Mouse (Mus musculus): ENCODE results near the gene Cib4.

Cib4 gene

GRCm38 (mm10) chr5:30568479-30568878, 22.8 kb upstream of the Cib4 start:
- no peak for DNase-seq

DNA sequence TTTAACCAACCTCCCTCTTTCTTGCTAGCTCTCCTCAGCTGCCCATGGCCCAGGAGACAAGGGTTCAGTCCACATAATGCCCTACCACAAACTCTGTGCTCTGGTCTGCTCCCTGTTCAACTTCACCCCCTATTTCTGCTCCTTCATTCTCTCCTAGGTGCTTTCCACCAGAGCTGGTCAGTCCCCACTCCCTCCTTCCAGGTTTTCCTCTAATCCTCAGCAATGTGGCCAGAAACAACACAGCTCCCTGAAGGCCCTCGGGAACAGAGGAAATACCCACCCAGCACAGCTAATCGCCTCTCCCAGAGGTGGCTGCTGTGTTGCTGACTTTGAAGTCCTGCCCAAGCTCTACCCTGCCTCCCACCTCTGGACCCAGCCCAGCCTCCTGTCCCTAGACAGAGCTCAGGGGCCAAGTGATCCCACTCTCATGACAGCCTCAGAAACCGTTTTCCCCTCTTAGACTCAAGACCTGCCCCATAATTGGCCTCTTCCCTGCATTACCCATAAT, 14.4 kb upstream of the Cib4 start:
- no peak for DNase-seq

- no peak for DNase-seq
Measured at GRCm38 (mm10) chr5:30559421-30559820, 13.8 kb upstream of the Cib4 start.

DNA sequence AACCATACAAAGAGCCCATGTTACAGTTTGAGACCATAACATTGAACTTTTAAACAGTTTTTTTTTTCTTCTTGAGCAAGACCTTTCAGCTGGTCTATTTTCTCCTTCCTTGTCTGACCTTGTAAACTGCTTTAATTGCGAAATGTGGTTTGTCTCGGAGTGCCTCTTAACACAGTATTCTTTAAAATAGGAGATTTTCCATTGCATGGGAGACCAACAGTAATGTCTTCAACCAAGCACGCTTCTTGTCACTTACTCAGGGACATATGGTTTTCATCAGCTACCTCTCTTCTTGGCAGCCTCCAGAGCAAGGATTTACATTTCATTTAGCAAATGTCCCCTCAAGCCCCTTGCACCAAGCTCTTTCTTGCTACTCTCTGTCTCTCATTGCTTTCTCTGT, 10.6 kb upstream of the Cib4 start:
- DNase-seq = no peak

DNA sequence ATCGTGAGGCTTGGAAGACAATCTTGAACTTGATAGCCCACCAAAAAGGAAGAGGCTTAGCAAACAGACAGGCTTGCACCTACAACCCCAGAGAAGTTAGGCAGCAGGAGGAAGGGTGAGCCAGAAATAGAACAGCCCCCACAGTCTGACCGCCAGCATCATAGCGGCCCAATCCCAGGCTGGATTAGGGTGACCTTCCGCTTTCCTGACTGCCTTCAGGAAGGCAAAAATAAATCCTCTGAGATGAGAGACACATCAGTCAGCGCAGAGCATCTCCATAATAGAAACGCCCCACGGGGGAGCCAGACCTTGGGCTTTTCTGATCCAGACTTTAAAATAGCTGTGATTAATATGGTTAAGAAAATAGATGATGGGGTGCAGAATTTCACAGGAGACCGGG, 9.3 kb upstream of the Cib4 start:
- no peak for DNase-seq

- no peak for DNase-seq
Measured at GRCm38 (mm10) chr5:30553936-30554335, 8.3 kb upstream of the Cib4 start.

DNA sequence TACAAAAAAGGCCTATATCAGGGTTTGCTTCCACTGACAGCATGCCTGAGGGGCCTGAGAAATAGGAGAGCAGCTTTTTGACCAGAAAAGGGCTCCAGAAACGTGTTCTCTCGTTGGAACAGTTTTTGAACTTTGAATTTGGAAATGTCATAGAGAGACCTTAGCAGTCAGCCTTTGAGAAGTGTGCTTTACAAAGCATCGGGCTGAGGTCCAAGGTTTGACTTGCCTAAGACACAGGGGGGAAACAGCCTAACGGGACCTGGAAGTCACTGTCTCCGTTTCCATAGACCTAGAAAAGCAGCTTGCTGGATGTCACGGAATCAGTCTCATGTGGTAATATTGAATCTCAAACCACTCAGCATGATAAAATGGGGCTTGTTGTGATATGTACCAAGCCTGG, 6.4 kb upstream of the Cib4 start:
- no peak for DNase-seq

DNA sequence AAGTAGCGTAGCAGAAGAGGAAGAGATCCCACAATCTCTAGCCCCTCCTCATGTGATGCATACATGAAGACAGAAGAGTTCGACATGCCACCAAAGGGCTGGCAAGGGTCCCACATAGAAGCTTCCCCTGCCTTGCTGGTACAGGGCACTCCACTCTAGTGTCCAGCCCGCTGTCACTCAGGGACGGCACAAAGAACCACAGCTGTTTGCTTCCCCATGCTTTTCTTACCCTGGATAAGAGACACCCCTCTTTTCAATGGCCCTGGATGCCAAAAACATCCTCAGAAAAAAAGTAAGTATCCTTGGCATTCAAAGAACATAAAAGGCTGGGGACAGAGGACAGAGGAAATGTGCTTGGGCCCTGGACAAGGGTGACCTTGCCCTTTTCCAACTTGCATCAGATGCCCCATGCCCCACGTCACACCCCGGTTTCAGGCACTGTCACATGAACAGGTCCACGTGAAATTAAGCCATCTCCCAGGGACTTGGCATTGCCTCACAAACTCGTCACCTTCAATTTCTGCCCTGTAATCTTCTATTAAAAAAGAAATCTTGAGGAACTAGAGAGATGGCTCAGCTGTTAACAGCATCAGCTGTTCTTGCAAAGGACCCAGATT, 5.5 kb upstream of the Cib4 start:
- no peak for DNase-seq

DNA sequence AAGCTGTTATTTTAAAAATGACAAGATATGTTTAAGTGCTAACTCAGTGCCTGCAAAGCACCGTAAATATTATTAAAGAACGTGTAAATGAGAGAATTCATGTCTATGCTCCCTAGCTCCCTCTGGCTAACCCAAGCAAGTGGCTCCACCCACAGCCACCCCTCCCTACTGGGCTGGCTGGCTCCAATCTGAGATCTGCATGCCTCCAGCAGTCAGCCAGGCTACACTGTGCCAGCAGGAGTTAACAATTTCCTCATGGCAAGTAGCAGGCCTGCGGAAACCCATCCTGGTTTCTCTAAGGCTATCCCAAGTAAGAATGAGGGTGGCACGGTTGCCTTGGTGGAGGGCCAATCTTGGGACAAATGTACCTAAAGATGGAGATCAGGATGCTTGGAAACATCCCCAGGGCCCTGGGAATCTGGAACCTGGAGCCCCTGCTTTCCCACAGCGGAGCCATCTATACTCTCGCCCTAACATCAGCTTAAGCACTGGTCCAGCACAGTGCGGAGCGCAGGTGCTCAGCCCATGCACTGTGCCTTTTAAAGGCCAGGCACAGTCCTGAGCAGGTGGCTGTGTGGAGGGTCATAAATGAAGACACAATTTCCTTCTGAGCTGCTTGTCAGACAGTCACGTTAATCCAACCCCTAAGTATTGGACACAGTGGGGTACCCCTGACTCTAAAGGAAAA, 4.8 kb upstream of the Cib4 start:
- no peak for DNase-seq

GRCm38 (mm10) chr5:30548681-30549080, 3.0 kb upstream of the Cib4 start:
- DNase-seq = no peak

DNA sequence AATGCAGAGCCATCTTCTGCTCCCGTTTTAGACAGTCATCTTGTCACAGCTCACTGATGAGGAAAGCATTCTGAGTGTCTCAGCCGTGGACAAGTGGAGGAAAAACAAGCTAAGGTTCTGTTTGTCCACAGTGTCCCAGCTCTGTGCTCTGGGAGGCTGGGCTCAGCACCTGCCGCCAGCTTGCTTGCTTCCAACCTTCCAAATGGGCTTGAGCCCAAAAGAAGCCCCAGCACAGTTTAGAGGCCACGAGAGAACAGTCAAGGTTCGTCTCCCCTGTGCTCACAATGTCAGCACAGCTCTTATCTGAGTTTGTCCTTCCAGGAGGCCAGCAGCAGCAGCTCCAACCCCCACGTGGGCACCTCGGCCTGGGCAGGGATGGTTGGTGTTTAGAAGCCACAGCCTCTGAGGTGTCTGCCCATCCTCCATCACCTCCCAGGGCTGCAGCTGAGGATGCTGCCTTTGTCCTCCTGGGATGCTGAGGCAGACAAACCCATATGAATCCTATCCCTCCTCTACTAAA, 9.5 kb downstream of the Cib4 start:
- no peak for DNase-seq

DNA sequence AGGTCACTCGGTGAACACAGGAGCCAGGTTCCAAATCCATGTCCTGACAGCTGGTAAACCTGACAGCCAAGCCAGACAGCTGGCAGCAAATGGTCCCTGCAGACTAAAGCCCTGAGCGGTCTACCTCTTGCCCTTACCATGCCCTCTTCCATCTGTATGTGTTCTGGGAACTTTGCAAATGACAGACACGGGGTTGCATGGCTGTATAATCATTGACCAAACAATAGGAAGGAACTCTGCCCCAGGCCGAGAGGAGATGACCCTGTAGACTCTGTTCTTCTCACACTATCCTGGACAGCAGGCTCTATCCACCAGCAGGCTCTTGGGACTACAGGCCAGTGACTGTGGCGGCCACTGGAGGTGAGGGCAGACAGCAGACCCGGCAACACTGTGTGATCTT, 11.0 kb downstream of the Cib4 start:
- DNase-seq = no peak

- no peak for DNase-seq
Measured at GRCm38 (mm10) chr5:30528906-30529305, 16.7 kb downstream of the Cib4 start.

DNA sequence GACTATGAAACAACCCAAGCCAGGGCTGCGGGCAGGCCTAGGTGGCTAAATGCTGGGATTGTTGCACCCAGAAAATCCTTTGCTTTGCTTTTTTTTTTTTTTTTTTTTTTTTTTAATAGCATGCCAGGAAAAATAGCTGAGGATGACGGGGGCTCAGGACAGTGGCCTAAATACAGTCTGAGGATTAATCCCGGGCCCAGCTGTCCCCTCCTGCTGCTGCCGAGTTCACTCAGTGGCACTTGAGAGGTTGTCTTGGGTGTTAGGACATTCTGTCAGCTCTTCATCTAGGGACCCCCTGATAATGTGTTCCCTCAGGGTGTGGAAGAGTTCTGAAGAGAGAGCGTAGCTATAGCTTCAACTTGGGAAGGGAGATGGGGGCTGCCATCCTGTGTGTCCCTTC, 18.5 kb downstream of the Cib4 start:
- DNase-seq = no peak

- no peak for DNase-seq
Measured at GRCm38 (mm10) chr5:30525920-30526836, 19.5 kb downstream of the Cib4 start.

DNA sequence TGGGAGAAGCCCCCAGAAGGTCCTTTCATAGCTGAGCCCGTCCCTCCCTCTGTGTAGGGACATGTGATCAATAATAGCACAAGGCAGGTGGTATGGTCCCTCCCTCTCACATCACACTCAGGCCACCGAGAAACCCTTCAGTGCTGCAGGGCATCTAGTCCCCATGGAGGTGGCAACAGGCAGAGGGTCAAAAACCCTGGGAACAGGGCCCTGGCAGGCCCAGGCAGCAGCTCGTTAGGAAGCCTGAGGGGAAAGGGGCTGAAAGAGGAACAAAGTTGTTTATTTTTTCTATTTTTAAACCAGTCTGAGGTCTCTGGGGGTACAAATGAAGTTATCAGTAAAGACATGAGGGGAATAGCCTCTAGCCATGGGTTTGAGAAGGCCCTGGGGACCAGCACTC, 21.4 kb downstream of the Cib4 start:
- no peak for DNase-seq

GRCm38 (mm10) chr5:30523131-30523530, 22.5 kb downstream of the Cib4 start:
- no peak for DNase-seq

- DNase-seq = no peak
Measured at GRCm38 (mm10) chr5:30522406-30522805, 23.2 kb downstream of the Cib4 start.

DNA sequence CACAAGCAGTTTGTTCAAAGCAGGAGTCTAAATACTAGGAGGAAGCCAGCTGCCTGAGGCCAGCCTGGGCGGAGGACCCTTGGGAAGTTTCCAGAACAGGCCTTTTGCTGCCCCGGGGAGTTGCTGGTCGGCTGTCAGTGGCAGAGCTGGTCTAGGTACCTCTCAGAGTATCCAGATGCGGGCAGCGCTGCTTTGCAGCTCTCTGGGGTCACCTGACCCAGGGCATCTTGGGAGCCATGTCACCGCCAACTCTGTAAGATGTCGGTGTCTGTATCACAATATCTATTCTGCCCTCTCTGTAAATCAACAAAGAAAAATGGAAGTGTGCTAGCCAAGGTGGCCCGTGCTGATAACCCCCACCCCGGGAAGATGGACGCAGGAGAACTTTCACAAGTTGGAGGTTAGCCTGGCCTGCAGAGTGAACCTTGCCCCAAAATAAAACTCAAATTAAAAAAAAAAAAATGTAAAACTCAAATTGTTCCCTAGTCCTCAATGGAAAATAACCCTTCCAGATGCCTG, 25.4 kb downstream of the Cib4 start:
- DNase-seq = no peak

DNA sequence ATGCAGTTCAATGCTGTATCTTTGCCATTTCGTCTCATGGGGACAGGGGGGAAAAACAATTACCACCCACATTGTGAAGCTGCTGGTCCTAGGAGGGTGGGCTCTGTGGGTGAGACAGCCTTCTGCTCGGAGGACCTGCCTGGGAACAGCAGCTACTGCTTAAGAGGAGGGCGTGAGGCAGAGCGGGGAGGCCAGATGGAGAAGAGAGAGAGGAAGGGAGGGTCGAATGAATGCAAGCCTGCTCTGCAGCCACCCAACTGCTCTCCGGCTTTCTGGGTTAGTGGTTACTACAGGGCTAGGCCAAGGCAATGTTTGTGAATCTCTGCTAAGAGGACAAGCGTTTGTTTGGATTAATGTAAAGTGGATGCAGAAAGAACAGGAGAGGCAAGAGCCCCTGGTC, 26.1 kb downstream of the Cib4 start:
- no peak for DNase-seq

DNA sequence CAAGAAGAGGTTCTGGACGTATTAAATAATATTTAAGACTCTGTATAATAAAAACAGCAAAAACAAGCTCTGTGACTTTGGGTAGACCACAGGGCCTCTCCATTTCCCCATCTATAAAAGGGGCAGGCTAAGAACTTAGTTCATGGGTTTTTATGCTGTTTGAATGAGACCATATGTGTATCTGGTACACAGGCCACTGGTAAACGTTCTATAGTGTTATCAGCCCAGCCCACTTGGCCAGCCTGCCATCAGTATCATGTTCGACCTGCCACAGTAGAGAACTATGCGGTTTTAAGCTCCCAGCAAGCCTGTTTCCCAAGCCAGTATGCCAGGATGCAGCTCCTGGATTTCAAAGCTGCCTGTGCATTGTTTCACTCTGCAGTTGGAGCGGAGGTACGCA, 27.1 kb downstream of the Cib4 start:
- DNase-seq = no peak

GRCm38 (mm10) chr5:30518108-30518507, 27.5 kb downstream of the Cib4 start:
- no peak for DNase-seq

DNA sequence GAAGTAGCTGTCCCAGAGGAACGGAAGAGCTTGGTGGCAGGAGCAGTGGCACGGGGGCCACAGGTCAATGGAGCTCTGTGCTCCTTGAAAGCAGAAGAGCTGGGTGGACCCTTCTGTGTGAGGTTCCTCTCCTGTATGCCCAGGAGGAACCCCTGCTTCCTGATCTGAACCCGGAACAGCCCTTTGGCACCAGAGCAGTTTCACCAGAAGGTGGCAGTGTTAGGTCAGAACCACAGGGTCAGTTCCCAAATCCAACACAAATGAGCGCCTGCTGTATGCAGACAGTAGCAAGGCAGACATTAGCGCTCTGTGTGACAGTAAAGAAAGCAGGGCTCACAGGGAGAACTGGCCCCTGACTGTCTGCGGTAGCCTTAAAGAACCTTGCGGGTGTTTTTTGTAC, 29.3 kb downstream of the Cib4 start:
- DNase-seq = peak; percentile 15

Data from right cerebral cortex, postnatal 25 days (tissue).